25 mouse cellular contexts compared by ENCODE assay signal in the genomic region with DNA sequence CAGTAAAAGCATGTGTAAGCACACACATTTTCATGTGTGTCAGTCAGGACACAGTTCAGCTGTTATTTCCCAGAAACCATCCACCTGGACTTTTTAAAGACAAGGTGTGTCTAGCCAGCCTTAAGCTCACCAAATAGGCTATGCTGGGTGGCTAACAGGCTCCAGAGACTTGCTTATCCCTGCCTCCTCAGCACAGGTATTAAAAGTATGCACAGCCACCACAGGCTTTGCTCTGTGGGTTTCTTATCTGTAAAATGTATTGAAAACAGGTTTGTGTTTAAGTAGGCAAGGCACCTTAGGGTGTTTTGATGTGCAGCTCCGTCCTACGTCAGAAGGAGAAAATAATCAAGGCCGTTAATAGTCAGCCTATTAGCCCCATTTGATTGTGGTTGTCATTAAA.
"Had no signal": no experiment of that assay in that cellular context is flagged by ENCODE, and none has a peak within 500 bp of the region (broad histone marks: within the 10 kb centered on the region; RNA-seq: fewer than 3 reads in every experiment).

No protein-coding gene starts in this region.

- H3K36me3 ChIP-seq: heart, embryonic 15.5 days; hindbrain, embryonic 12.5 days; hindbrain, embryonic 15.5 days; kidney, embryonic 15.5 days; limb, embryonic 13.5 days; limb, embryonic 15.5 days; liver, embryonic 13.5 days had no signal

- DNase-seq: forebrain, postnatal 0 days; gastrocnemius, postnatal 14 days; gastrocnemius, postnatal 36 days; heart, adult 2 months; heart, postnatal 14 days; heart, postnatal 36 days; kidney, adult 11 months; kidney, adult 2 months; kidney, adult 9 months; kidney, postnatal 14 days; kidney, postnatal 36 days; liver, embryonic 13.5 days had no signal

- H3K4me1 ChIP-seq: kidney, embryonic 15.5 days; liver, embryonic 13.5 days had no signal

- H3K4me3 ChIP-seq: heart, adult 2 months; heart, embryonic 13.5 days; heart, embryonic 15.5 days; hindbrain, embryonic 12.5 days; hindbrain, embryonic 15.5 days; kidney, embryonic 15.5 days; left cerebral cortex, adult 2 months; limb, embryonic 13.5 days; limb, embryonic 15.5 days; liver, embryonic 13.5 days had no signal

- H3K9ac ChIP-seq: forebrain, postnatal 0 days; heart, embryonic 13.5 days; heart, embryonic 15.5 days; hindbrain, embryonic 12.5 days; hindbrain, embryonic 15.5 days; kidney, embryonic 15.5 days; limb, embryonic 13.5 days; limb, embryonic 15.5 days; liver, embryonic 13.5 days had no signal

- H3K9me3 ChIP-seq: heart, embryonic 13.5 days; heart, embryonic 15.5 days; hindbrain, embryonic 12.5 days; hindbrain, embryonic 15.5 days; kidney, embryonic 15.5 days; limb, embryonic 13.5 days; limb, embryonic 15.5 days; liver, embryonic 13.5 days had no signal

- ATAC-seq: forebrain, postnatal 0 days; hindbrain, postnatal 0 days; intestine, embryonic 16.5 days had no signal

- H3K4me2 ChIP-seq: heart, embryonic 11.5 days; heart, embryonic 13.5 days; heart, embryonic 15.5 days; hindbrain, embryonic 12.5 days; hindbrain, embryonic 15.5 days; kidney, embryonic 15.5 days; limb, embryonic 13.5 days; limb, embryonic 15.5 days; liver, embryonic 11.5 days; liver, embryonic 13.5 days had no signal

- H3K27me3 ChIP-seq: heart, embryonic 13.5 days; heart, embryonic 15.5 days; hindbrain, embryonic 12.5 days; hindbrain, embryonic 15.5 days; kidney, embryonic 15.5 days; limb, embryonic 15.5 days; liver, embryonic 13.5 days had no signal

- H3K27ac ChIP-seq: heart, adult 2 months; heart, embryonic 13.5 days; heart, embryonic 15.5 days; hindbrain, embryonic 12.5 days; hindbrain, embryonic 15.5 days; hindbrain, postnatal 0 days; kidney, embryonic 15.5 days; kidney, postnatal 0 days; left cerebral cortex, adult 2 months; limb, embryonic 15.5 days; liver, embryonic 13.5 days had no signal
